Mouse (Mus musculus): ENCODE measurements around the gene Phc2.

DNA sequence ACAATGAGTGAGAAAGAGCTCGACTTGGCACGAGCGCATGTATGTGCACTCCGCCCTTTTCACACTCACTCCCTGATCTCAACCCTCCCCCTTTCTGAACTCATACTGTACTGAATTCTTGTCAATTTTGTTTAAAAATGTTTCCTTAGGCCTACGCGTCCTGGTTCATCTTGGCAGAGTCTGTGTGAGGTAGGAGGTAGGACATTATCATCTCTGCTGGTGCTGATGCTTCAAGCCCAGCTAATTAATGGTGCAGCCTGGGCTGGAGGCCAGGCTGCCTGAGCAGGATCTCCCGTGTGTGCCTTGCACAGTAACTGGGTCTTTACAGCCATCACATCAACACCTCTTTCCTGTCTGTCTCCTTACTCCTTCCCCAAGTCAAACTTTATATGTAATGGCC lies 40.6 kb downstream of the Phc2 start:
- TF ChIP-seq CTCF (IDR thresholded peaks at IDR 0.05): no peak
- TF ChIP-seq EP300 (IDR thresholded peaks at IDR 0.05): no peak
